Mouse (Mus musculus): Measurements from ENCODE around the gene 2900011O08Rik. TPM values are rescaled to one million over a fixed set of nuclear protein-coding genes. Genes with fewer than 3 reads are reported as not detected.

The 2900011O08Rik gene
- total RNA-seq, 2 experiments from 2014 or later, result not detected

DNA sequence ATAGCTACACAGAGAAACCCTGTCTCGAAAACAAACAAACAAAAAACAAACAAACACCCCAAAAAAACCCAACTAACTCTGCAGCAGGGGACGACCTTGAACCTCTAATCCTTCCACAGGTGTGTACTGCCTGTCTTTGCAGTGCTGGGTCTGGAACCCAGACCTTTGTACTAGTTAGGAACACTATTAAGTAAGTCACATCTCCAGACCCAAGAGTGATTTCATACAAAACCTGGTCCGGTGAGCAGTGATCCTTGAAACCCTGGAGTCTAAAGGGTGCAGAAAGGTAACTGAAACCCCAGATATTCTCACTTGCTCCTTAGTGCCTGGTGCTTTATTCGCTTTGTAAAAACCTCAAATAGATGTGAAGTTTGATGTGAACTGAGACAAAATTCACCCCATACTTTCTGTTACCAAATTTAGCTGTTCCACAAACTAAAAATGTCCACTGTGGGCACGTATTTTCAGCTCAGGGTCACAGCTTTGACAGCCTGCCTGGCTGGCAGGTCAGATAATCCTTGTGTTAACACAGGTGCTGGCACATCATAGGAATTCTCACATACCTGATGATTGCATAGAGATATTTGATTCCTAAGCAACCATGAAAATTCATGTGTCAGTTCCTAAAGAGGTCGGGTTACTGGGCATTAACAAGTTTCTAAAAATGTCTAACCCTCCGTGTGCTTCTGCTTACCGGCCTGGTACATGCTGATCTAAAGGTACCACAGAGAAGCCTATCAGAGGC, 17.2 kb downstream of the 2900011O08Rik start:
- intact Hi-C loops (cut with DNase I), result no loop called here
- no peak for DNase-seq (ENCODE audit: low spot score)

DNA sequence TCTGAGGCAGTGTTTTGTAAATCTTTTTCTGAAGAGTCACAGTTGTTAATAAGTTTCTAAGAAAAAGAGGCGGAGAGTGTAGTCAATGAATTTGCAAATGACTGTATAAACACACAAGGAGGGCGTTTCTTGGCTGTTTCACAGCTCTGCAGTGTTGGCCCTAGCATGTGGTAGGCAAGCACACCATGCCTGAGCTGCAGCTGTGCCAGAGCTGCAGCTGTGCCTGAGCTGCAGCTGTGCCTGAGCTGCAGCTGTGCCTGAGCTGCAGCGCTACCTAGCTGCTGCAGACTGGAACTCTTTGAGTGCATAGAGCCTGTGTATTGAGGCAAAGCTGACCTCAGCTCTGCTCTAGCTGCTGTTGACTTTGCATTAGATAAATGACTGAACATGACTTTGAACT, 17.8 kb downstream of the 2900011O08Rik start:
- DNase-seq (ENCODE audit: low spot score), result no peak
- intact Hi-C loops (cut with DNase I), result no loop called here

DNA sequence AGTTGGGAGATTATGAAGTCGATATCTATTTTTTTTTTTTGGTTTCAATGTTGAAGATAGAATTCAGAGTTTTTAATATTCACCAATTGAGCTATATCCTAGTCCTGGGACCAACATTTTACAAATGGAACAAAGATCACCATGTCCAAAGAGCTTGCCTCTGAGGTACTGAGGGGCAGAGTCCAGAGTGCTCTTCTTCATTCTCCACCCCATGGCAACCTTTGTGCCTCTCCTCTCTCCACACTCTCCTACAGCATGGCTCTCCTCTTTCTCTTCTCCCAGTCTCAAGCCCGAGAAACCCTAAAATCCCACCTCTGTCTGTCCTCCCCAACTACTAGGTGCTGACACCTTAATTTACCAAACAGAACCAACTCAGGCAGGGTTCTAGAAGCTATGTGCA, 18.3 kb downstream of the 2900011O08Rik start:
- DNase-seq (ENCODE audit: low spot score), result no peak
- intact Hi-C loops (cut with DNase I), result no loop called here

DNA sequence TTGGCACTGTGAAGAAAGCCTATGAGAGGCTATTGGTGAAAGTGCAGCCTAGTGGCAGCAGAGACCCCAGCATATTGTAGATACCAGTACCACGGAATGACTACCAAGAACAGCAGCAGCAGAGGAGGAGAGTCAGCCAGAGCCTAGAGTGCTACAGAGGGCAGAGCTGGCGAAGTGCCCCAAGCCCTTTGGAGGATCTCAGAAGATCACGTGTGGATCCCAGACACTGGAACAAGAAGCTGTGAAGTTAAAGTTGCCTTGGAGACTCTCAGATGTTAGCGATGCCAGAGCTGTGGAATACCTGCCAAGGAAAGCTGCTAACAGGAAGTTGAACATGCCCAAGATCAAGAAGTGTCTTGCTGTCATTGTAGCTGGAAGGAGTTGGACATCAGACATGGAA, 18.9 kb downstream of the 2900011O08Rik start:
- intact Hi-C loops (cut with DNase I), result no loop called here
- DNase-seq (ENCODE audit: low spot score), result no peak

DNA sequence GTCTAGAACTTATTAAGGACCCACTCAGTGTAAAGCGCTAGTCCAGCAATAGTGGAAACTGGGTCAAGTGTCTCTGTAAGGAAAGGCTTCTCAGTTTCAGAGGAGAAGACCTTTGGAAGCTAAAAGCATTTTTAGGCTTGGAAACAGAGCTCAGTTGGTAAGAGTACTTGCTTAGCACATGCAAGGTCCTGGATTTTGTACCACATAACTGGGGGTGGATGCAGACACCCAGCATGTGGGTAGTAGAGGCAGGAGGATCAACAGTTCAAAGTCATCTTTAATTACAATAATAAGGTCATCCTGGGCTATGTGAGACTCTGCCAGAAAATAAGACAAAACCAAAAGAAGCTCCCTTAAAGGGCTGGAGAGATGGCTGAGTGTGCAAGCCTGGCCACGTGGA, 21.7 kb downstream of the 2900011O08Rik start:
- no peak for DNase-seq (ENCODE audit: low spot score)
- intact Hi-C loops (cut with DNase I), result no loop called here

DNA sequence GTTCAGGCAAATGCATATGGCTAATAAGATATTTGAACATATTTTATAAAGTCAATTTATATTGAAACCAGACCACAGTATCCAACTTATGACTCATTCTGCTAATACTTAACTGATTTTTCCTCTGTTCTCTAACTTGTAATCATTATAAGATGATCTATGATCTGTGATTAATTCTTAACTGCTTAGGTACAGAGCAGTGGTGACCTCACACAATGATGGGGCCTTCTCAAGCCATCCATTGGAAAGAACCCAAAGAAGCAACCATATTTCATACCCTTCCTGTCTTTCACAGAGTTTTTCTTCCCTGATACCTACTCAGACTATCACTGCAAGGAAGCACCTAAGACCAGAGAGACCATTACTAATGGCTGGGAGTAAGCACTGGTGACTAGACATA, 22.3 kb downstream of the 2900011O08Rik start:
- DNase-seq (ENCODE audit: low spot score), result no peak
- intact Hi-C loops (cut with DNase I), result no loop called here

DNA sequence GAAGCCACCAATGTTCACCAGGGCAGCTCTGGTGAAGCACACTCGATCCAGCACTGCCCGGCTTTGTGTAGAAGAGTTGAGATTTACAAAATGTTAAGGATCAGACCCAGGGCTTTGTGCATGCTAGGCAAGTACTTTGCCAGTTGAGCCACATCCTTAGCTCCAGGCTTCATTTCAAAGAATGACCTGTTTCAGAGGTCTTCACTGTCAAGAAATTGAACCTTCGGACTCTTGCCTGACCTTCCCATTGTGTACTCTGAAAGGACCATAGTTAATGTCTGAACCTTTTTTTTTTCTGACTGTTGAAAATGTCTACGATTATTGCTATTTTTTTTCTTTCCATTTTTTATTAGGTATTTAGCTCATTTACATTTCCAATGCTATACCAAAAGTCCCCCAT, 23.6 kb downstream of the 2900011O08Rik start:
- no peak for DNase-seq (ENCODE audit: low spot score)
- intact Hi-C loops (cut with DNase I), result no loop called here

DNA sequence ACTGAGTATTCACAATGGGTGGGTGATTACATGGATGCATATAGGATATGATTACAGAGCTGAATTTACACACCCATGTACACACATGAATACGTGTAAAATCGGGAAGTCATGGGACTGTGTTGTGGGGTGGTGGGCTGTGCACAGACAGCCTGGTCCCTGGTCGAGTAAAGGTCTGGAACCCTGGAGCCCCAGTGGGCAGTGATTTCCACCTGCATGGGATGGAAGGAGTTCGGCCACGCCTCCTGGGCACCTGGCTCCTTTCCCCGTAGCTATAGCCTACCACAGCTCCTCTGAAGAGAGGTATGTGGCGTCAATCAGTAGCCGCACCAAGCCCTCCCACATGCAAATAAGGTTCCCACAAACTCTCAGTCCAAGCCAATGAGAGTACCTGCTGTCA, 30.9 kb downstream of the 2900011O08Rik start:
- intact Hi-C loops (cut with DNase I), result no loop called here
- DNase-seq (ENCODE audit: low spot score), result no peak

DNA sequence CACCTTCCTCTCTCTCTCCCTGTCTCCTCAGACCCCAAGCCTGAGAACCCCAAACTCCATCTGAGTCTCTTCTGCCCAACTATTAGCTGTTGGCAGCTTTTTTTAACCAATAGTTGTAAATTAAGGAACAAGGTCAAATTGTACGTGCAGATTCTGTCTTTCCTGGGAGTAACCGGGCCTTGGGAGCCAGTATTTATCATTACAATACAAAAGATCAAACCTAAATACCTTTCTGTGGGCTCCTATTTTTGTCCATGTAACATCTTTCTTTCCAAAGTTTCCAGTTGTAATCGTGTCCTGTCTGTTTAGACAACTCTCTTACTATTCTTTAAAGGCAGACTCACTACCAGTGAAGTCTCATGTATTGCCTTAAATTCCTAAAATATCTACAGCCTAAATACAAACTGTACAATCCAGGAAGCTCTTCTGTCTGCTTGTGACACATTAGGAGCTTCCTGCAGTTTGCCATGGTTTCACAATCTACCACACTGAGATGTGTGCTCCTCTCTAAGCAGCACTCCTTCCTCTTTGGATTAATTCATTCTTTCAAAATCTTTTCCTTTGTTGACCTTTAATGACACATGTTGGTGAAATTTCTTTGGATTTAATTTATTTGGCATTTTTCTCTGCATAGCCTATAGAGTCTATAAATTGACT, 34.9 kb downstream of the 2900011O08Rik start:
- DNase-seq (ENCODE audit: low spot score), result no peak
- intact Hi-C loops (cut with DNase I), result no loop called here

DNA sequence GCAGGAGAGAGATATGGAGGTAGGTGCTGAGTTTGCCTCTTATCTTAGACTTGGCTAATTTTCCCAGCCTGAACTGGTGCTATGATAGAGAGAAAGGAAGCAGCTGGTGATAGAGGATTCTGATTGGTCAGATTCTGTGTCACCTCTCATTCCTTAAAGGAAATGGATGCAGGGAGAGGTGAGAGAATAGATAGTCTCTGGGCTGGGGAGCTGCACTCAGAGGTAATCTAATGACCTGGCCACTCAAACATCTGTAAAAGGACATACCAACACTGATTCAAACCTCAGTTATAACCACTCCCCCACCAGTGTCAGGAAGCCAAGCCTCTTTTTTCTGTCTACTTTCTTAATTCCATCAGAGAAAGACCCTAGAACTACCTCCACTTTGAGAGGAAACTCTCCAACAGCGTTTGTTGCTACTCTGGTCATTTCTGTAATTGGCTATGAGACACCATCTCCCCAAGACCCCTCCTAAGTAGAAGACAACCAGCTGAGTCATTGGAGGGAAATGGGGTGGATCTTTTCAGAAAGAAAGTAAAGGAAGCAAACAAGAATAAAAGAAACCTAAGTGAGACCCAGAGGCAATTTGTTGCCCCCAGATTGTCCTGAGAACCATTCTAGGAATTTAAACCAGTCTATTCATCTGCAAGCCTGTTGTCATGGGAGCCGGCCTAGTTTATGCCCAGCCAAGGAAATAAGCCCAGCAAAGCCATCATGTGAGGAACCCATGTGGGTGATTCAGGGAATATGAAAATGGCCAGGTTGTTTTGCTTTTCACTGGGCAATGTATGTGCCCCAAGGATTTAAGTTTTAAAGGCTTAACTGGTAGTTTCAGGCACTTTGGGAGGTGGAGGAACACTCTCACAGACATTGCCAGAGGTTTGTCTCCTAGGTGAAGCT, 38.9 kb downstream of the 2900011O08Rik start:
- DNase-seq (ENCODE audit: low spot score), result no peak

DNA sequence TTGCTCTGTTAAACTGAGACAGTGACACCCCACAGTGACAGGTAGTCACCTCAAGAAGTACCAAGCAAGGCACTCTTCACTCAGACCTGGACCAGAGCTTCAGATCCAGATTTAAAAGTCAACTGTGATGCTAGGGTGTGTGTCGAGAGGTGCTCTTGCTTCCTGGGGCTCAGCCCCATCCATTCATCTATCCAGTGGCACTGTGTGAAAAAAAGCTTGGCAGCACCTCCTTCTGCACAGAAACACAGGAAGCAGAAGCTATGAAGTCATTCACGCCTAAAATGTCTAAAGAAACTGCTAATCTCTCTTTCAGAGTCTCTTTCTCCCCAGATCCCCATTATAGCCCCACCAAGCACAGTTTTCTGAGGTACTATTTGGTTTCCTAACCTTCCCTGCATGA, 42.7 kb downstream of the 2900011O08Rik start:
- intact Hi-C loops (cut with DNase I), result no loop called here

More for the DNA sequence above, 38.9 kb downstream of the 2900011O08Rik start:
- intact Hi-C loops (cut with DNase I), result no loop called here

DNA sequence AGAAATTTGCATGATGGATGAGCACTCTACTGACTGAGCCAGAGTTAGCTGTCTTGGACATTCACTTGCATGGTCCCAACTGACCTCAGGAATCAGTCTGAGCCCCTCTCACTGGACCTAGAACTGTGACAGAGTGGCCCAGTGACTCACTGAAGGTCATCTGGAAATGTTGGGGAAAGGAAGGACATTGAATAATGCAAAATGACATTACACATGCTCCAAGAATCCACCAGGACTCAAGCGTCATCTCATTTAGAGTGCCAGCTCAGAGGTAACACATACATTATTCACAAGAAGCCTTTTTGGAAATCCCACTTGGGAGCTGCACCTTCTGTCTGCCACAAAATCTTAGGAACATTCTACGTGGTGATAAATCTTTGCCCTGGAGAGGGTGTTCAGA, 43.4 kb downstream of the 2900011O08Rik start:
- intact Hi-C loops (cut with DNase I), result no loop called here
- DNase-seq (ENCODE audit: low spot score), result no peak

More for the DNA sequence above, 42.7 kb downstream of the 2900011O08Rik start:
- DNase-seq (ENCODE audit: low spot score), result no peak

DNA sequence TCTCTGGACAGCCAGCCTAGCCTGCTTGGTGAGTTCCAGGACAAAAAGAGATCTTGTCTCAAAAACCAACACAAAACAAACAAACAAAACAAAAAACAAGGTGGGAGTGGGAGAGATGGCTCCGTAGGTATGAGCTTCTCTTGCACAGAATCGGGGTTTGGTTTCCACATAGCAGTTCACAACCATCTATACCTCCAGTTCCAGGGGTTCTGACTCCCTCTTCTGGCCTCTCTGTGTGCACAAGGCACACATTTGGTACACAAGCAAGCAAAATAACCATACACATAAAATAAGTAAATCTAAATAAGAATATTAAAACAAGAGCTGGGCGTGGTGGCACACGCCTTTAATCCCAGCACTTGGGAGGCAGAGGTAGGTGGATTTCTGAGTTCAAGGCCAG, 44.2 kb downstream of the 2900011O08Rik start:
- intact Hi-C loops (cut with DNase I), result no loop called here

DNA sequence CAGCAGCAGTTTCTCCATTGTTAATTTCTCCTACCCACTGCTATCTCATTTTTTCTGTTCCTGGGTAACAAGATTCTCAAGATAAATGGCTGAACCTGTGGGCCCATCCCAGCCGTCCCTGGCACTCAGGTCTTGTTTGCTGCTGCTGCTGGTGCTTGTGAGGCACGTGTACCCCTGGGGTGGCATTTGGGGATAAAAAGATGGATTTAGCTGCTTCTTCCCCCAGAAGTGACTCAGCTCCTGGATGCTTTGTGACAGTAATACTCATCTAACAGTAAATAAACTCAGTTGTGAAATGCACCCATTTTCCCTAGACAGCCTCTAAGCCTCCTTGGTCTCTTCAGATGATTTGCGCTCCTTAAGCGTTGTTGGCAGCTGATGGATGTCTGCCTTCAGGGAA, 46.7 kb downstream of the 2900011O08Rik start:
- intact Hi-C loops (cut with DNase I), result no loop called here
- DNase-seq (ENCODE audit: low spot score), result no peak

More for the DNA sequence above, 44.2 kb downstream of the 2900011O08Rik start:
- no peak for DNase-seq (ENCODE audit: low spot score)

DNA sequence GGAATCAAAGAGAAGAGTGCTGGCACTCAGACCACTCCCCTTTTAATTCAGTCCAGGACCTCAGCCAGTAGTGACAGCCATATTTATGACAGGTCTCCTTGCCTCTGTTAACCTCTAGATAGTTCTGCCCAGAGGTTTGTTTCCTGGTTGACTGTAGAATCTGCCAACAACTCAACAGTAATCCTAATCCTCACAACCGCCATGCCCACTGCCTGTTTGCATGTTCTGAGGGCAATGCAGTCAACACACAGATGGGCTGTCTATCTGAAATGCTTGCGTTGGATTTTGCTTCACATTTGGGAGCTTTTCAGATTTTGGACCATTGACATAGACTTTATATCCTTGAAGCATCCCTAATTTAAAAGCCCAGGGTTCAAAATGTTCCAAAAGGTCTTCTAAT, 56.0 kb downstream of the 2900011O08Rik start:
- intact Hi-C loops (cut with DNase I), result no loop called here
- DNase-seq (ENCODE audit: low spot score), result no peak

DNA sequence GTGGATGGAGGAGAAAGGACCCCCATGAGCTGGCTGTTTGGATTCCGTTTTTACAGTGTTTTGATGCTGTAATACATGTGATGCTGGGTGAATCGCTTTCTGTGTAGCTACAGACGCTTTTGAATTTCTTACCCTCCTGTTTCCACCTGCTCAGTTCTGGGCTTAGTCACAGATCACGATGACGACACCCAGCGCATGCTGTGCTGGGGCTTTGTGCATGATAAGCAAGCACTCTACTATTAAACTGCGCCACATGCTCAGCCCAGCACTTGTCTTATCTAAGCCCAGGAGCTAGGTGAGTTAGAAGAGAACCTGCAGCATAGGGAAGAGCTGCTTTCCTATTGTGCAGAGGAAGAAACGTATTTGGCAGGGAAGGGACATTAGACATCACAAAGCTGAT, 58.3 kb downstream of the 2900011O08Rik start:
- DNase-seq (ENCODE audit: low spot score), result no peak
- intact Hi-C loops (cut with DNase I), result no loop called here

DNA sequence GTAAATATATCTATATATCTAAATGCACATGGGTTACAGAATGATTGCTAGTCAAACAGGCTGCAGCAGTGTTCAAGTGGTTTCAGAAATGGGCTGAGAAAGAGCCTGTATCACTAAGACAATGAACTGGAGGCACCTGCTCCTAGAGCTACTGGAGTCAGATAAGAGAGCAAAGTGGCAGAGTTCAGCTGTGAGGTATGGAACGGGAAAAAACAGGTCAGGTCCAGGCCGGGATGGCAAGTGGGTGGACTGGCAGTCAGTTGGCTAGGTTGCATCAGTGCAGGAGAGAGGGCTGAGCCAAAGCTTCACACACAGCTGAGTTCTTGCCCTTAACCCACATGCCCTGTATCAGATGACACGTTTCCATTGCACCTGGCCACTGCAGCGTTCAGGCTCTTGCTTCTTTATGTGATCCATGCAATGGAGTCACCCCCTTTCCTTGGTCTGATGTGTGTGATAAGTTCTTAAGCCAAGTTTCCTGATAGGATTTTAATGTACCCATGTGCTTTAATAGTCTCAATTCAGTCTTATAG, 59.9 kb downstream of the 2900011O08Rik start:
- intact Hi-C loops (cut with DNase I), result no loop called here
- no peak for DNase-seq (ENCODE audit: low spot score)

DNA sequence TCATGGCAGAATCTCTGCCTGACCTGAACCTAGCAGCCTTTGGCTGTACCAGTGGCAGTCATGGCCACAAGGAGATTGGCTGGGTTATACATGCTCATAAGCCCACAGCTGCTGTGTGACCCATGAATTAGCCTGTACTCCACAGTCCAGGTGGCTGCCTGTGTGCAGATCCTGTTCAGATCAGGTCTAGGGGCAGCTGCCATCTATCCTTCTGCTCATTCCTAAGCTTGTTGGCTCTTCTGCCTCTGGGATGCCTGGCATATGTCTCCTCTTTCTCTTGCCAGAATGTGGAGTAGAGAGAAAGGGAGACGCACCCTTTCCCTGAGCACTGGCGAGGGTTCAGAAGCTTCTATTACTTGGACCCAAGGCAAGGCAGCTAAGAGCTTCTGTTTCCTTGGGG, 65.8 kb downstream of the 2900011O08Rik start:
- intact Hi-C loops (cut with DNase I), result no loop called here

DNA sequence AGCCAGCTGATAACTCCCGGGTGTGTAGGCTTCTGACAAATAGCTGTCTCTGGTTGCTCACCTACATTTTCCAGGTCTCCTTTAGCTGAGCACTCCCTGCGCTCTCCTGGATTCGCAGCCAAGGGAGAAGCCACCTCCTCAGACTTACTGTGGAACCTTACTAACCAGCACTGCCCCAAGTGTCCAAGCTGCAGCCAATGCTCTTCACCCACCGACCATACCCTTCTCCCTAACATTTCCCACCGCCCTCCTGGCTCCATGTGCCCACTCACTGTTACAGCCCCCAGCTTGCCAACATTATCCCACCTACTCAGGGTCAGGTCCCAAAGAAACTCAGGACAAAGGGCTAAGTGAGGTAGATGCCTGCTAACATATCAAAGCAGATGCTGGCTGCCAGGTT, 66.7 kb downstream of the 2900011O08Rik start:
- DNase-seq (ENCODE audit: low spot score), result no peak
- intact Hi-C loops (cut with DNase I), result loop anchor here (1.0 kb wide), 1 partner anchor 38 kb away; no protein-coding TSS in a partner anchor

More for the DNA sequence above, 65.8 kb downstream of the 2900011O08Rik start:
- DNase-seq (ENCODE audit: low spot score), result no peak

DNA sequence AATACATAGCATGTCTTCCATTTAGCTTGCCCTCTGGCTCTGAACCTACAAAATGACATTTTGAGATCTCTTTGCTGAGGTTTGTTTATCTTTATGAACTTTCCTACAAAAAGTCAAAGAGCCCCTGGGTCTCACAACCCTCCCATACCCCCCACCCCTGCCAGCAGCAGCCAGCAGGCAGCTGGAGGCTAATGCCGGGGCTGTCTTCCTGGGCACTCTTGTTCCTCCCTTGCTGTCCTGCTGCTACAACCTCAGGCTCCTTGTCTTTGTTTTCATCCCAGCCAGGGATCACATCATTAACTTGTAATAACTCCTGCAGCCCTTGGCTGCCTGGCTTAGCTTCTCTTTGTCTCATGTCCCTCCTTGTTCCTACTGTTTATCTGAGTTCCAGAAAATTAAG, 68.9 kb downstream of the 2900011O08Rik start:
- intact Hi-C loops (cut with DNase I), result no loop called here
- no peak for DNase-seq (ENCODE audit: low spot score)
